Mouse (Mus musculus): ENCODE measurements around the gene 3110040N11Rik.

3110040N11Rik gene

DNA sequence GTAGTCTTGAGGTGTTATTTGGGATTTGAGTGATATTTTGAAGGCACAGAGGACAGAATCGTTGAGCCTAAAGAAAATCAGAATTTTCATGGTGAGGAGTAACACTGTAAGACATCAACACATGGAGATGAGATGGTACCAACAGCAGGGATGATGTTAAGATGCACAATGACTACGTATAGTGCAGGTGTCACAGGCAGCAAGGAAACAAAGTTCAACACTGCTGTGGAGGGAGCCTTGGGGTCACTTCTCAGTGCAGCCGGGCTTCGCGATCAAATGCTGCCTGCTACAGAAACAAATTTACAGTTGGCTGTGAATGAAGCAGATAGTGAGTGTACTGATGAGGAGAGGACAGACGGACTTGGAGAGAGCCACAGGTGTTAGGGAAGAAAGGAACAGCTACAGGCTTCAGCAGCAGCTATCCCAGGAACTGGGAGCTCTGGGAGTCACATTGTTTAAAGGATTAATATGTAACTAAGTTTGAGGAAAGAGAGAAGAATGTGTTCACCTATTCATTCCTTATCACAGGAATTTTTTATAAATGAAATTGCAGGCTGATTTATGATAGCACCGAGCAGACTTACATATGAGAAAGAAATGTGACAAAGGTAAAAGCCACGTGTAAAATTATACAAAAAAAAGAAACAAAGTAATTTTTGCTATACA, 50.4 kb downstream of the 3110040N11Rik start:
- DNase-seq, result no peak

DNA sequence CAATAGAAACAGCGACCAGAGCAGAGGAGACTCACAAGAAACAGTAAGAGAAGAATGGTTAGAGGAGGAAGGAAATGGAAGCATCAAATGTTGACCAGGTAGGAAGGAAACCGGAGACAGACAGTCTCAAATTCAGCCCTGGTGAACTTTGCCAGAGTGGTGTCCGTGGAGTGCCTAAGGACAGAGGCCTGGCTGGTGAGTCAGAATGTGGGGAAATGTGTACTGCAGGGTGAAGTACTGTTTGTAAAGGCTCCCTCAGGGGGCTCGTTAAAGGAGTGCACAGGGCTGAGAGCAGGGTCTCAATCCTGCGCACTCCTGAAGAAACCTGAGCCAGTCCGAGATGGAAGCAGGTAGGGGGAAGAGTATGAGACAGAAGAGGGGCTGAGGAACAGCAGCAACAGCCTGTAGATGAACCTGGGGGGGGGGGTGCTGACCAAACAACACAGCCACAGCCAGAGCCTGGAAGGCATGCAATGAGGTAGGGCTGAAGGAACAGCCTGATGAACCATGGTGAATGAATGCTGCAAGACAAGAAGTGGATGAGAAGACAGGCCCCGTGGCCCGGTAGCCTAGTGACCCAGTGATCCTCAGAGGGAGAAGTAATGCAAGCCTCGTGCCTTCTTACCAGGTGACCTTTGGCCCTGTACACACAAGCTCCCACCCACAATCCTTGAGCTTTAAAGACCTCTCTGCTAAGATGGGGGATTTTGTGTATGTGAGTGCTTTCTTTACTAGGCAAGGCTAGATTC, 53.8 kb downstream of the 3110040N11Rik start:
- no peak for DNase-seq

- DNase-seq, result no peak
Observed at GRCm38 (mm10) chr7:81732183-81733089, 56.8 kb downstream of the 3110040N11Rik start.

Data from cerebellum, adult 9-11 months (tissue).